Mouse (Mus musculus): Measurements from ENCODE around the gene Rhof.

Gene Rhof

GRCm38 (mm10) chr5:123137044-123137909 lies 4.8 kb upstream of the Rhof start:
- peak; percentile 89 for DNase-seq (ENCODE audit: extremely low read depth, insufficient read length, low spot score)

GRCm38 (mm10) chr5:123136361-123137043 lies 4.0 kb upstream of the Rhof start:
- DNase-seq (ENCODE audit: extremely low read depth, insufficient read length, low spot score) = peak; percentile 85

- peak; percentile 93 for DNase-seq (ENCODE audit: extremely low read depth, insufficient read length, low spot score)
Observed at GRCm38 (mm10) chr5:123135471-123136360, 3.2 kb upstream of the Rhof start.

- DNase-seq (ENCODE audit: extremely low read depth, insufficient read length, low spot score) = no peak
Observed at GRCm38 (mm10) chr5:123134875-123135382, 2.4 kb upstream of the Rhof start.

GRCm38 (mm10) chr5:123134186-123134874 lies 1.8 kb upstream of the Rhof start:
- peak; percentile 80 for DNase-seq (ENCODE audit: extremely low read depth, insufficient read length, low spot score)

- no peak for DNase-seq (ENCODE audit: extremely low read depth, insufficient read length, low spot score)
Observed at GRCm38 (mm10) chr5:123133784-123134143, 1.3 kb upstream of the Rhof start.

GRCm38 (mm10) chr5:123133083-123133783 lies 741 bp upstream of the Rhof start:
- peak; percentile 72 for DNase-seq (ENCODE audit: extremely low read depth, insufficient read length, low spot score)

GRCm38 (mm10) chr5:123130814-123131148 lies 1.7 kb downstream of the Rhof start:
- no peak for DNase-seq (ENCODE audit: extremely low read depth, insufficient read length, low spot score)

GRCm38 (mm10) chr5:123130030-123130813 lies 2.3 kb downstream of the Rhof start:
- DNase-seq (ENCODE audit: extremely low read depth, insufficient read length, low spot score) = no peak

GRCm38 (mm10) chr5:123129170-123129757 lies 3.2 kb downstream of the Rhof start:
- DNase-seq (ENCODE audit: extremely low read depth, insufficient read length, low spot score) = no peak

- DNase-seq (ENCODE audit: extremely low read depth, insufficient read length, low spot score) = no peak
Observed at GRCm38 (mm10) chr5:123128426-123129169, 3.9 kb downstream of the Rhof start.

GRCm38 (mm10) chr5:123127031-123127430 lies 5.5 kb downstream of the Rhof start:
- DNase-seq (ENCODE audit: extremely low read depth, insufficient read length, low spot score) = no peak

GRCm38 (mm10) chr5:123125638-123126406 lies 6.7 kb downstream of the Rhof start:
- DNase-seq (ENCODE audit: extremely low read depth, insufficient read length, low spot score) = no peak

- DNase-seq (ENCODE audit: extremely low read depth, insufficient read length, low spot score) = no peak
Observed at GRCm38 (mm10) chr5:123125105-123125504, 7.4 kb downstream of the Rhof start.

GRCm38 (mm10) chr5:123122181-123122580 lies 10.3 kb downstream of the Rhof start:
- DNase-seq (ENCODE audit: extremely low read depth, insufficient read length, low spot score) = no peak

GRCm38 (mm10) chr5:123120624-123121215 lies 11.8 kb downstream of the Rhof start:
- no peak for DNase-seq (ENCODE audit: extremely low read depth, insufficient read length, low spot score)

GRCm38 (mm10) chr5:123118826-123119225 lies 13.7 kb downstream of the Rhof start:
- DNase-seq (ENCODE audit: extremely low read depth, insufficient read length, low spot score) = no peak

Measured in 3134 (cell line).